Mouse (Mus musculus): Measurements from ENCODE around the gene Elp4.

Elp4 gene

GRCm38 (mm10) chr2:105804506-105804905 is 99.9 kb downstream of the Elp4 start:
- no peak for DNase-seq

DNA sequence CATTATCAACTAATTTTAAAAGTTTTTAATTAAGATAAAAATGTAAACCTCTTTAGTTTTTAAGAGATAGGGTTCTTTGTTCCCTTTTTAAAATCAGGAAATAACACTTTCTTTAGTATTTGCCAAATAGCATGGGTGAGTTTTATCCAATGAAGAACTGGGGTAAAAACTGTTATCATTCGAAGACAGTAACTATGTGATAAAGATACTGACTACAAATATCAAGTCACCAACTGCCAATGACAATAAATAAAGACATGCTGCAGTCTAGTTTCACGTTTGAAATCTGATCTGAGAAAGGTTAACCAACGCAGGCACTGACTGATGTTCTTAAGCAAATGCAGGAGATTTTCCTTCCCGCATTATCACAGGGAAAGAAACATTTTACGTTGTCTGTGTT is 100.9 kb downstream of the Elp4 start:
- DNase-seq, result no peak

DNA sequence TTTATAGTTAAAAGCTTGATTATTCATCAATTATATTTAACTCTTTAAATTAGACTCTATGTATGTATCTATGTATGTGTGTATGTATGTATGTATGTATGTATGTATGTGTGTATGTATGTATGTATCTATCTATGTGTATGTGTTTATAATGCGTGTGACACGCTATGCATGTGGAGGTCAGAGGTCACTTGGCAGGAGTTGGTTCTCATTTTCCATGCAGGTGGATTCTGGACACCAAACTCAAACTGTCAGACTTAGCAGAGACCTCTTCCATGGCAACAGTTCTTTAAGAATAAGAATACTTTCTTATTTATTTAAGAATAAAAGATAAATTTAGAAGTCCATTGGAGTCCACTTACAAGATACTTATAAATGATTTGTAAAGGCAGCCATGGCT is 101.5 kb downstream of the Elp4 start:
- no peak for DNase-seq

GRCm38 (mm10) chr2:105801536-105801935 is 102.8 kb downstream of the Elp4 start:
- DNase-seq, result no peak

GRCm38 (mm10) chr2:105800694-105801093 is 103.7 kb downstream of the Elp4 start:
- no peak for DNase-seq

GRCm38 (mm10) chr2:105799840-105800239 is 104.5 kb downstream of the Elp4 start:
- no peak for DNase-seq

GRCm38 (mm10) chr2:105797842-105798241 is 106.5 kb downstream of the Elp4 start:
- DNase-seq, result no peak

- peak; percentile 3 for DNase-seq
Measured at GRCm38 (mm10) chr2:105796101-105796500, 108.3 kb downstream of the Elp4 start.

DNA sequence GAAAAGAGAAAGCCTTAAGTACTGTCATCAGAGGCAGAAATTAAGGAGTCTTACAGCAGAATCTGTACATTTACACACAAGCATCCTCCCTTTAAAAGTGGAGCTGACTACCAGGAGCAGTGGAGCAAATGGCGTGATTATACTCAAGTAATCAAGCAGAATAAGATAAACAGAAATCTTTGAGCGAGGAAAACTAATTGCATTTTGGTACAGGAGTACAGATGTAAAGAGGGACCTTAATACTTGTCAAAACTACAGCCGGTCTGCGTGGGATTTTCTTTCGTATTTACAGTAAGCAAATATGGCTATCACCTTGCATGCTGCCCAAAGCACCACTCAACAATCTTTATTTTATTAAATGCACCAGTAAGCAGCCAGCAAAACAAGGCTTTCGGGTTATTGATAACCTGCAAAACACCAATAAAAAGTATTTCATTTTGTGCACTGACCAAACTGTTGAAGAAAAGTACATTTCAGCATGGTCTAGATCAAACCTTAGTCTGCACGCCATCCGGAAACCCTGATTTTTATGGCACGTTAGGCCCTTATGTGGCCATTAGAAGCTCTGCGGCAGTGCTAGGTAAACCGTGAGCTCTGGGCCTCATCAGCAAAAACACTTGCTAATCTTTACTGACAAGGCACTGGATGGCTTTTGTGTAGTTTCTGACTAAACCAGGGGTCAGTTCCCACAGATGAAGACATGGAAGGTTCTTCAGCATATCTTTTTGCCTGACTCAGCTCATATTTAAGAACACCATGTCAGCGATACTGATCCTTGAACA is 111.8 kb downstream of the Elp4 start:
- DNase-seq, result no peak

- DNase-seq, result no peak
Measured at GRCm38 (mm10) chr2:105789936-105790335, 114.4 kb downstream of the Elp4 start.

- no peak for DNase-seq
Measured at GRCm38 (mm10) chr2:105787726-105788125, 116.6 kb downstream of the Elp4 start.

DNA sequence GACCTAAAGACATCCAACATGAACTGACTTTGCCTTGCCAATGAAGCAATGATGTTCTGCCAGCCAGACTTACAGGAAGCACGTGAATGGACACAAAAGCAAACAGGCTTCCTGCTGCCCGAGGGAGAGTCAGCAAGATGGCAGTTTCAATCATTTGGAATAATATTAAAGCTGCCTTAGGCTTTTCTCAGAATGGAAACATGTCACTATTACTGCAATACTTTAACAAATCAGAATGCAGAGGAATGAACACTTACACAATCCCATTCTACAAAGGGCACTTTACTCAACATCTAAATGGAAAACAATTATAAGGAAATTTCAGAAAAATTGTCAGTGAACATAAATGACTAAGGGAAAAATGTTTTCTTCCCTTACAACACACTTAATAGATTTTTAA is 117.4 kb downstream of the Elp4 start:
- DNase-seq, result no peak

GRCm38 (mm10) chr2:105782885-105783284 is 121.5 kb downstream of the Elp4 start:
- no peak for DNase-seq

DNA sequence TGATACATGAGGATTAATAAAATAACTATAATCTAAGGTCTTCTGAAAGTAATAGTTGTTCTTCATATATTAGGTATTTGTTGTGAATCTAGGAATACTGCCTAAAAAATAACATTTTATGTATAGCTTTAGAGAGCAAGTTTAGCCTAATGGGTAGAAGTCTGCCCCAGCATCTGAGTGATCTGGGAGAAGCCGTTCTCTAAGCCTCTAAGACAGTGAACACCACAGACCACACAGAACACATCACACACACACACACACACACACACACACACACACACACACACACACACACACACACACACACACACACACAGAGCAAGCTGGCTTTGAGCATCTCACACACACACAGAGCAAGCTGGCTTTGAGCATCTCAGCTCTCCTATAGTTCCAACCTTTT is 123.6 kb downstream of the Elp4 start:
- DNase-seq, result no peak

DNA sequence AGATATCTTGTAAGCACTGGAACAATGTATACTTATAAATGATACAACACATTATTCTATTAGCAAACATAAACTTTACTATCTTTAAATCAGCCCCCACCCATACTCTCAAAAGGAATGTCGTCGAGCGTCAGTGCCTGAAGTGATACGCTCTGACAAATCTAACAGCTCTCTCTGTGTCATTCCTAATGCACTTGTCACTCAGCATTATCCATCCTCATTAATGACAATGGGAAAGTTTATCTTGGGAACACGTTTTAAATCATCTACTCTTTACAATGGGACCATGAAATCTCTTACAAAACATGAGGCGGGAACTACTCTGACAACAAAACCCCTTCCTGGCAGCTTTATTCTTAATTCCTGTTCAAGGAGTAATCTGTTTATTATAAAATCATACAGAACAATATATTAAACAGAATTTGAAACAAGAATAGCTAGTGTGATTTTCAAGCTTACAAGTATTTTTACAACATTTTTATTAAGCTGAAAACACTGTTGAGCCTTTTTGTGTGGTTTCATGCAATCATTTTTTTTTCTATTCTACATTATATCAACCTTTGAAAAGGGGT is 125.0 kb downstream of the Elp4 start:
- no peak for DNase-seq

- no peak for DNase-seq
Measured at GRCm38 (mm10) chr2:105771314-105771713, 133.1 kb downstream of the Elp4 start.

- DNase-seq, result no peak
Measured at GRCm38 (mm10) chr2:105769747-105770328, 134.5 kb downstream of the Elp4 start.

DNA sequence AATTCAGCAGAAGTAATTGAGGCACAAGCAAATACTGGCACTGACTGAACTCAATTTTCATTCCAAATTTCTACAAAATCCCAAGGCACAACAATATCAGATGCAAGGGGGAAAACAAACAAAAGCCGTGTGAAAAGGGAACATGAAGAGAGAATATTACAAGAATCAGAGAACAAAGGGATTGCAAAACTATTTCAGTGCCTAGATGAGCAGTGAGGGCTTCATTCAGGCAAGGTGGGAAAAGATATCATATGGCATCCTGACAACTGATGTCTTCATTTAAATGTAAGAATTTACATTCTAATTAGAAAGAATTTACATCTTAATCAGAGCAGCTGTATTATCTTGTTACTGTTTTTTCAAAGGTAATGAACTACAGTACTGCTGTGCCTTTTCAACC is 150.9 kb downstream of the Elp4 start:
- no peak for DNase-seq

- no peak for DNase-seq
Measured at GRCm38 (mm10) chr2:105749111-105749510, 155.3 kb downstream of the Elp4 start.

DNA sequence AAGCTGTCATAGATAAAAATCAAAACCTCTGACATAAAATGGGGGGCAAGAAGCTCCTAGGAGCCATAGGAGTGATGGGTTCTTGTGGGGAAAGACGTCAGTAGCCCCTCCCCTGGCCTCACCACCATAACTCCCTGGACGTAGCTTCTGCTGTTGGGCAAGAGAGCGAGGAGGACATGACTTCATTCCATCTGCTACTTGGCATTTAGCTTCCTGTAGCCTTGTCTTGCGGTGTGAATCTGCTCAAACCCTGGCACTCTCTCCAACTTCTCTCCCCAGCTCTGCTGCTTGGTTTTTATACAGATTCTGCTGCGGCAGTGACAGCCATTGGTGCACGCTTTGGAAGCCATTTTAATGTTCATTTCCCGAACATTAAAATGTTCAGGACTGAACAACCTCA is 157.5 kb downstream of the Elp4 start:
- no peak for DNase-seq

GRCm38 (mm10) chr2:105736166-105736565 is 168.2 kb downstream of the Elp4 start:
- no peak for DNase-seq

DNA sequence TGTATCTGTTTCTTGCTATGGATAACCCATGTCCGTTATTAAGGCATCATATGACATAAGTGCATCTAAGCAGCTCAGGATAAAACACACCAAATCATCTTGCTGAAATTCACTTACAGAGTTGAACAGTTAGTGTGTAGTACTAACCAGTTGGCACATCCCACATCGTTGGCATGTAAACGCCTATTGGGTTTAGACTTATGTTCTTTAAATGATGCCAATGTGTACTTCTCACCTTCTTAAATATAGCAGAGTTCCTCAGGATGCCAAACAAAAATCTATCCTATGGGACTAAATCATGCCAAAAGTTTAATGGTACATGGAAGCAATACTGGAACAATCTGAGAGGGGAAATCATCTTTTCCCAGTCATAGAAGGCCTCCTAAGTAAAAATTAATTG is 173.7 kb downstream of the Elp4 start:
- DNase-seq, result no peak

DNA sequence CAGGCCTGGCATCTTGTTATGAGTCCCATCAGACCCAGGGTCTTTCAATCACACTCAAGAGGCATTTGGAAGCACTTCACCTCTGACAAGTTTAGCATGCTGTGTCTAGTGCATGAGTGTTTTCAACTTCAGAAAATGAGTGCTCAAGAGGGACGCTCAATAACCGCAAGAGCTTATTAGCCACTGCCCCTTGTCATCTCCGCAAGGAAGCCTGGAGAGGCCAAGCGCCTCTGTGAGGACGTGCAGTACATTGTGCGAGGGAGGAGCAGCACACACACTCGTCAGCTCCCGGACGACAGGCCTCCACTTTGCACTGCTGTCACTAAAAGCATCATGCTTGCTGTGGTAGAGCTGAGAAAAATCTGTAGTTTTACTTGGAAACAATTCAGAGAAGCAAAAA is 177.7 kb downstream of the Elp4 start:
- no peak for DNase-seq

DNA sequence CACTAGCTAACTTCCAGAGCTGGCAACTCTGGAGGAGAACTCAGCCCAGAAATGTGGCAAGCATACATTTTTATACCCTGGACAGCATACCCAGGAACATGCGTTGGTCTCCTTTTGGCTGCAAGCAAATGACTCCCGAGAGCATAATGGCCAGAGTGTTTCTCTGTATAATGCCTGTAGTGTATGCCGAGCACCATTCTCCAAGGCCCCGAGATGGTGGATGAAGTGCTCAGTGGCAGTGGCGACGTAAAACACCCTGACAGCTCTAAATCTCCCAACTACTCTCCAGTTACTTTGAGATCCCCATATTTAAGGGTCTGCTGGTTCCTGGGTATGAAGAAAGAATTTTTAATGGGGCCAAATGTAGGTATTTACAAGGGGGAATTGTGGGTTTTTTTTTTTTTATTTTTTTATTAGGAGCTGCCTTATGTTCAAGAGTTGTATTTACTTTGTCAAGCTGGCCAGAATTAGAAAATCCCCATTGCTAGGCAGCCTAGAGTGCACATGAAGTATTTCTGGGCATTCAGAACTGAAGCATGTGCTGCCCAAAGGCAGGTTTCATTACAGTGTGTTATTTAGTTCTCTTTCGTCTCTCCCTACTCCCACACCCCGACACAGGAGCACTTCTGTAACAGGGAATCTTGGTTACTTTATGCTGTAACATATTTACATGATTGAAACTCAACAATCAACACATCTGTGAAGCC is 188.8 kb downstream of the Elp4 start:
- no peak for DNase-seq
